Mouse (Mus musculus): ENCODE results near the gene Ceacam9. TPM values are rescaled to one million over a fixed set of nuclear protein-coding genes. Genes with fewer than 3 reads are reported as not detected.
"Not testable (repeated sequence)": the region's sequence is repeated elsewhere in the genome, so short reads cannot be mapped to it uniquely, and the experiment has no call there.

Gene Ceacam9
- total RNA-seq (2014; fragmentation: Nextera tagmentation), result not detected in 2 replicates
- 0.06 and 0.49 TPM in 2 replicates for total RNA-seq (2017)
- polyA plus RNA-seq (2012), result not detected in 2 replicates

DNA sequence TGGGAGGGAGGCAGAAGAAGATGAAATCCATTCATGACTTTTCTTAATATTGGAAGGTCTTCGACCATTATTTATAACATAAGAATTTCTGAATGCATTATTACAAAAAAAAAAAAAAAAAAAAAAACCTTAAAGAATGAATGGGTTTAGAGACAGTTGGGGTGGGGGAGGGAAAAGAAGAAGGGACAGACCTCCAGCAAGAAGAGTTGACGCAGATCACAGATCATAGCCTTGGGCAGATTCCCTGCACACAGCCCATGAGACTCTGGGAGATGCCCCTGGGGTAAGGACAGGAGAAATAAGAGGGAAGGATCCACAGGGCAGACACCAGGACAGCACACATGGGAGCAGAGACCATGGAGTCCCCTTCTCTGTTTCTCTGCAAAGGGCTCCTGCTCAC is at the start of gene Ceacam9:
Ceacam9 (plus strand) TSS at position 301 of the 400 bp plus-strand sequence.
- Histone ChIP-seq H3K4me1 (ENCODE audit: insufficient read depth, low read depth, low read length) (no peaks in the 10 kb centered on the region), H3K27me3 (ENCODE audit: insufficient read depth, low read length) (peaks cover 12% of the 10 kb centered on the region), H3K36me3 (replicated peaks) (no peaks in the 10 kb centered on the region), H3K4me3 (ENCODE audit: low read depth, low read length) (no peak within 1 kb of the TSS), H3K9me3 (replicated peaks) (no peaks in the 10 kb centered on the region)
- TF ChIP-seq TAL1 (conservative IDR thresholded peaks at IDR 0.05; ENCODE audit: low read depth, low read length), result no peak
- TF ChIP-seq GATA2 (IDR thresholded peaks at IDR 0.05; ENCODE audit: borderline replicate concordance, low read depth, low read length), result no peak
- TF ChIP-seq POLR2AphosphoS5 (IDR thresholded peaks at IDR 0.05; ENCODE audit: insufficient replicate concordance, low read depth, low read length), result no peak
- TF ChIP-seq CTCF (IDR thresholded peaks at IDR 0.05; ENCODE audit: low read depth, low read length), result no peak
- TF ChIP-seq GATA1 (IDR thresholded peaks at IDR 0.05; ENCODE audit: borderline replicate concordance, low read length), result no peak
- no peak for DNase-seq (ENCODE audit: low spot score)
- no peak for ATAC-seq (ENCODE audit: extremely low read depth, insufficient number of reproducible peaks, low FRiP score, poor library complexity, severe bottlenecking)

DNA sequence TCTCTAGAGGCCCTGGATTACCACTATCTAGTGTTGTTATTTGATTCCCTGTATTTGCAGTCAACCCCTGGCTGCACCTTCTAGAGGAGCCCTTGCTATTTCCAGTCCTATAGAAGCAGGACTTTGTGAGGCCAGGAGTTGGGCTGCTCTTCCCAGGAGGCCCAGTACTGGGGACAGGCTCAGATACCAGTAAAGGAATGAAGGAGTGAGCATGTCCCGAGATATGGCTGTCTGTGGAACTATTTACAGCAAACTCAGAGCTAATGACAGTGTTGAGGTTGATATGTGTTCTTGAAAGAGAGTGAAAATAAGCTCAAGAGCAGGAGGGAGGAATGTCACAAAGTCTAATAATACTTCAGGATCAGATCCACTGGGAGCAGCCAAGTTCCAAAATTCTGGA is 47.9 kb upstream of the Ceacam9 start:
- Histone ChIP-seq H3K9me3 (replicated peaks) (no peaks in the 10 kb centered on the region), H3K4me3 (ENCODE audit: low read depth, low read length) (no peak overlapping the region), H3K36me3 (replicated peaks) (no peaks in the 10 kb centered on the region), H3K27me3 (ENCODE audit: insufficient read depth, low read length) (peaks cover 23% of the 10 kb centered on the region), H3K4me1 (ENCODE audit: insufficient read depth, low read depth, low read length) (0 out of 2 replicates have a peak, but pooled peaks cover 2% of the 10 kb centered on the region)
- ATAC-seq (ENCODE audit: extremely low read depth, insufficient number of reproducible peaks, low FRiP score, poor library complexity, severe bottlenecking) (no peak), DNase-seq (ENCODE audit: low spot score) (no peak)
- TF ChIP-seq POLR2AphosphoS5 (IDR thresholded peaks at IDR 0.05; ENCODE audit: insufficient replicate concordance, low read depth, low read length) (no peak), CTCF (IDR thresholded peaks at IDR 0.05; ENCODE audit: low read depth, low read length) (no peak), TAL1 (conservative IDR thresholded peaks at IDR 0.05; ENCODE audit: low read depth, low read length) (no peak), GATA2 (IDR thresholded peaks at IDR 0.05; ENCODE audit: borderline replicate concordance, low read depth, low read length) (no peak), GATA1 (IDR thresholded peaks at IDR 0.05; ENCODE audit: borderline replicate concordance, low read length) (no peak)

- H3K9me3 ChIP-seq (replicated peaks); ATAC-seq (ENCODE audit: extremely low read depth, insufficient number of reproducible peaks, low FRiP score, poor library complexity, severe bottlenecking); DNase-seq (ENCODE audit: low spot score); H3K4me1 ChIP-seq (ENCODE audit: insufficient read depth, low read depth, low read length); H3K4me3 ChIP-seq (ENCODE audit: low read depth, low read length); H3K36me3 ChIP-seq (replicated peaks): not testable (repeated sequence)
- H3K27me3 ChIP-seq (ENCODE audit: insufficient read depth, low read length), result peaks cover 23% of the 10 kb centered on the region
Measured at GRCm38 (mm10) chr7:16674699-16675098, 47.0 kb upstream of the Ceacam9 start.

DNA sequence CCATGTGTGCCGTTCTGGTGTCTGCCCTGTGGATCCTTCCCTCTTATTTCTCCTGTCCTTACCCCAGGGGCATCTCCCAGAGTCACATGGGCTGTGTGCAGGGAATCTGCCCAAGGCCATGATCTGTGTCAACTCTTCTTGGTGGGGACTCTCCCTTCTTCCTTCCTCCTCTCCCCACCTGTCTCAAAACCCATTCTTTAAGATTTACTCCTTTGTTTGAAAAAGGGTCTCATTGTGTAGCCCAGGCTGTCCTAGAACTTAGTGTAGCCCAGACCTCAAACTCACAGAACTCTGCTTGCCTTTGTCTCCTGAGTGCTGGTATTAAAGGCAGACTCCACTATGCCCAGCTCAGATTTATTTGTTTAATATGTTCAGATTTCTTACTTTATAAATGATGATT is 46.1 kb upstream of the Ceacam9 start, which contains the start of gene Ceacam15:
Ceacam15 (minus strand) TSS at position 101 of the 400 bp plus-strand sequence.
- Histone ChIP-seq H3K36me3 (replicated peaks) (no peaks in the 10 kb centered on the region), H3K4me3 (ENCODE audit: low read depth, low read length) (no peak within 1 kb of the TSS), H3K27me3 (ENCODE audit: insufficient read depth, low read length) (peaks cover 17% of the 10 kb centered on the region), H3K4me1 (ENCODE audit: insufficient read depth, low read depth, low read length) (0 out of 2 replicates have a peak, but pooled peaks cover 2% of the 10 kb centered on the region), H3K9me3 (replicated peaks) (no peaks in the 10 kb centered on the region)
- TF ChIP-seq GATA2 (IDR thresholded peaks at IDR 0.05; ENCODE audit: borderline replicate concordance, low read depth, low read length) (no peak), TAL1 (conservative IDR thresholded peaks at IDR 0.05; ENCODE audit: low read depth, low read length) (no peak)
- DNase-seq (ENCODE audit: low spot score) (no peak), ATAC-seq (ENCODE audit: extremely low read depth, insufficient number of reproducible peaks, low FRiP score, poor library complexity, severe bottlenecking) (no peak)

DNA sequence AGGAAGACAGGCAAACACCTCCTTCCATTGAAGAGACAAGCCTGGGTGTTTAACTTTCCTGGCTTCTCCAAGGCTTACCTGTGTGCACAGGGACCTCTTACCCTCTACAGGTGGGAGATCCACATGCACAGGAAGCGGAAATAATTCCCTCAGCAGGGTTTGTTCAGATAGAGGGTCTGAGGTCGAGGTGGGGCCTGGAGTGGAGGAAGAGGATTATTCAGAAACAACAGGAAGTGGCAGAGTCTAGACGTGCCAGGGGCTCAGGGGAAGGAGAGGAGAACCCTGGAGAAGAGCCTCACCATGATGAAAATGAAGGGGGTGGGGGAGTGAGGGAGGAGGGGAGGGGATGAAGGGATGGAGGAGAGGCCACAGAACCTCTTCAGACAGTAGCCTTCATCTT is 41.5 kb upstream of the Ceacam9 start:
- not testable (repeated sequence) for H3K27me3 ChIP-seq (ENCODE audit: insufficient read depth, low read length); H3K9me3 ChIP-seq (replicated peaks); H3K4me3 ChIP-seq (ENCODE audit: low read depth, low read length); DNase-seq (ENCODE audit: low spot score); ATAC-seq (ENCODE audit: extremely low read depth, insufficient number of reproducible peaks, low FRiP score, poor library complexity, severe bottlenecking); H3K4me1 ChIP-seq (ENCODE audit: insufficient read depth, low read depth, low read length); H3K36me3 ChIP-seq (replicated peaks)

GRCm38 (mm10) chr7:16689196-16689595 is 32.5 kb upstream of the Ceacam9 start:
- Histone ChIP-seq H3K4me3 (ENCODE audit: low read depth, low read length) (no peak overlapping the region), H3K36me3 (replicated peaks) (no peaks in the 10 kb centered on the region), H3K9me3 (replicated peaks) (no peaks in the 10 kb centered on the region), H3K27me3 (ENCODE audit: insufficient read depth, low read length) (peaks cover 5% of the 10 kb centered on the region), H3K4me1 (ENCODE audit: insufficient read depth, low read depth, low read length) (0 out of 2 replicates have a peak, but pooled peaks cover 3% of the 10 kb centered on the region)
- no peak for DNase-seq (ENCODE audit: low spot score)
- no peak for ATAC-seq (ENCODE audit: extremely low read depth, insufficient number of reproducible peaks, low FRiP score, poor library complexity, severe bottlenecking)
- no peak for TF ChIP-seq POLR2AphosphoS5 (IDR thresholded peaks at IDR 0.05; ENCODE audit: insufficient replicate concordance, low read depth, low read length)
- no peak for TF ChIP-seq TAL1 (conservative IDR thresholded peaks at IDR 0.05; ENCODE audit: low read depth, low read length)
- TF ChIP-seq GATA1 (IDR thresholded peaks at IDR 0.05; ENCODE audit: borderline replicate concordance, low read length), result no peak
- TF ChIP-seq CTCF (IDR thresholded peaks at IDR 0.05; ENCODE audit: low read depth, low read length), result no peak
- TF ChIP-seq GATA2 (IDR thresholded peaks at IDR 0.05; ENCODE audit: borderline replicate concordance, low read depth, low read length), result no peak

DNA sequence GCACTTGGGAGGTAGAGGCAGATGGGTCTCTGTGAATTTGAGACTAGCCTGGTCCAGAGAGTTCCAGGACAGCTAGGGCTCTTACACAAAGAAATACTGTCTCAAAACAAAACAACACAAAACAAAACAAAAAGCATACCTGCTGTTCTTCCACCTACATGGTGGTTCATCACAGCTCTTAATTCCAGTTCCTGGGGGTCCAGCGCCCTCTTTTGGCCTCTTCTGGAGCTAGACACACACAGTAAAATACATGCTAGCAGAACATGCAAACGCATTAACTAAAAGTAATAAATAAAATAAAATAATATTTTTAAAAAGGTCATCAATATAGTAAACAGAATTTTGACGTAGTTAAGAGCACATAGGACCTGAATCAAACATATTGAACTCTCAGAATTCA is 26.7 kb upstream of the Ceacam9 start:
- no peaks in the 10 kb centered on the region for H3K9me3 ChIP-seq (replicated peaks)
- H3K4me3 ChIP-seq (ENCODE audit: low read depth, low read length), result no peak overlapping the region
- no peak for TF ChIP-seq GATA1 (IDR thresholded peaks at IDR 0.05; ENCODE audit: borderline replicate concordance, low read length)
- no peak for TF ChIP-seq POLR2AphosphoS5 (IDR thresholded peaks at IDR 0.05; ENCODE audit: insufficient replicate concordance, low read depth, low read length)
- no peak for TF ChIP-seq TAL1 (conservative IDR thresholded peaks at IDR 0.05; ENCODE audit: low read depth, low read length)
- TF ChIP-seq GATA2 (IDR thresholded peaks at IDR 0.05; ENCODE audit: borderline replicate concordance, low read depth, low read length), result no peak
- TF ChIP-seq CTCF (IDR thresholded peaks at IDR 0.05; ENCODE audit: low read depth, low read length), result no peak
- H3K4me1 ChIP-seq (ENCODE audit: insufficient read depth, low read depth, low read length), result no peaks in the 10 kb centered on the region
- DNase-seq (ENCODE audit: low spot score) (no peak), ATAC-seq (ENCODE audit: extremely low read depth, insufficient number of reproducible peaks, low FRiP score, poor library complexity, severe bottlenecking) (no peak)
- no peaks in the 10 kb centered on the region for H3K36me3 ChIP-seq (replicated peaks)
- H3K27me3 ChIP-seq (ENCODE audit: insufficient read depth, low read length), result peaks cover 4% of the 10 kb centered on the region; the same call in 1 of the 2 replicates

Measured in G1E (cell line).